Comparison of ENCODE assay signal across 21 mouse cellular contexts in genomic region chr7:3502439-3502838, GRCm38 (mm10). TPM values are rescaled to one million over a fixed set of nuclear protein-coding genes. Genes with fewer than 3 reads are reported as not detected.
"Had no signal": no experiment of that assay in that cellular context is flagged by ENCODE, and none has a peak within 500 bp of the region (broad histone marks: within the 10 kb centered on the region; RNA-seq: fewer than 3 reads in every experiment).

Gene Tarm1, minus strand, starts transcription at chr7:3502624.

- H3K27ac ChIP-seq: layer of hippocampus, adult 2 months; limb, embryonic 10.5 days; liver, embryonic 15.5 days; lung, embryonic 15.5 days; macrophage; midbrain, embryonic 10.5 days; midbrain, embryonic 15.5 days had no signal

- H3K9ac ChIP-seq: liver, embryonic 15.5 days; lung, embryonic 15.5 days; midbrain, embryonic 15.5 days had no signal

- H3K4me1 ChIP-seq: limb, embryonic 10.5 days; liver, embryonic 15.5 days; lung, embryonic 15.5 days; midbrain, embryonic 10.5 days; midbrain, embryonic 15.5 days had no signal

- DNase-seq: kidney, adult 18-20 months; kidney, postnatal 10 days; kidney, postnatal 4 days; right cerebral cortex, adult 18-20 months; right cerebral cortex, postnatal 25 days; thymus, postnatal 4 days had no signal

- ATAC-seq: midbrain, embryonic 15.5 days had no signal

- H3K9me3 ChIP-seq: limb, embryonic 10.5 days; liver, embryonic 15.5 days; lung, embryonic 15.5 days; midbrain, embryonic 15.5 days had no signal

- H3K36me3 ChIP-seq: limb, embryonic 10.5 days; liver, embryonic 15.5 days; lung, embryonic 15.5 days; midbrain, embryonic 10.5 days; midbrain, embryonic 15.5 days had no signal

- H3K4me2 ChIP-seq: liver, embryonic 11.5 days; liver, embryonic 15.5 days; lung, embryonic 15.5 days; midbrain, embryonic 15.5 days had no signal

- H3K4me3 ChIP-seq: layer of hippocampus, adult 2 months; limb, embryonic 10.5 days; liver, embryonic 15.5 days; lung, embryonic 15.5 days; midbrain, embryonic 10.5 days; midbrain, embryonic 15.5 days had no signal

- H3K27me3 ChIP-seq: liver, embryonic 15.5 days; lung, embryonic 15.5 days; midbrain, embryonic 15.5 days had no signal

RNA-seq across cellular contexts. Expression of gene Tarm1, which starts in this region (rescaled TPM):
- total RNA-seq: layer of hippocampus, adult 2 months; layer of hippocampus, postnatal 10 days; left cerebral cortex, adult 18-20 months; left cerebral cortex, postnatal 14 days had no signal
- polyA plus RNA-seq: intestine, embryonic 14.5 days; kidney, embryonic 14.5 days; limb, embryonic 10.5 days; liver, embryonic 11.5 days; midbrain, embryonic 10.5 days; midbrain, embryonic 15.5 days; neural tube, embryonic 14.5 days; small intestine, adult 2 months had no signal
